Mouse (Mus musculus) left cerebral cortex, adult 2 months (tissue): ENCODE measurements at regions not wholly inside any gene's neighbourhood (a gene's known extent, or its start where the extent isn't known, plus 50 kb on each side); places are given as distances from the start of the nearest gene placed in this dataset.

Source experiments
- DNase-seq, 2 experiments: peaks; one replicate each; pipeline ENCODE4 v3.0.0; 2021 to 2022; ENCODE audit warnings: low spot score in 2 of 2, mixed read lengths in 1 of 2; ENCODE audit errors: extremely low spot score in 1 of 2
- H3K27ac ChIP-seq: fragments of 200-600 bp; 2 replicates; pipeline ENCODE4 v1.8.1; 2022
- H3K4me3 ChIP-seq: fragments of 200-600 bp; 2 replicates; pipeline ENCODE4 v1.8.1; 2022
- CTCF ChIP-seq: fragments of 200-600 bp; IDR thresholded peaks from 2 replicates; pipeline ENCODE4 v1.8.1; 2022; ENCODE audit warnings: antibody characterized with exemption, mild to moderate bottlenecking, moderate library complexity
- intact Hi-C: fragments of 180-260 bp; cut with DNase I; formaldehyde crosslinking; loops from one replicate; pipeline ENCODE4 v1.15.1; 2025

- no peak for DNase-seq
- no peak overlapping the region for H3K4me3 ChIP-seq
- no peak overlapping the region for H3K27ac ChIP-seq
- intact Hi-C loops: no loop called here
- no peak for TF ChIP-seq CTCF
Measured at GRCm38 (mm10) chr9:116228443-116228842, 53.3 kb upstream of the Tgfbr2 start.

GRCm38 (mm10) chr9:116227738-116228137 lies 52.6 kb upstream of the Tgfbr2 start:
- no peak for DNase-seq
- H3K27ac ChIP-seq: no peak overlapping the region
- no peak for TF ChIP-seq CTCF
- H3K4me3 ChIP-seq: no peak overlapping the region
- intact Hi-C loops: no loop called here
